Mouse (Mus musculus) E14TG2a.4 (cell line): ENCODE results near the gene Hist1h1a.
A peak's percentile ranks its signal among the peaks of the same experiment; 100 is the strongest.

Experiments
- CTCF ChIP-seq: conservative IDR thresholded peaks from 2 replicates; pipeline ENCODE4 v1.5.1; 2014; ENCODE audit warnings: low read length
- NANOG ChIP-seq: IDR thresholded peaks from 2 replicates; pipeline ENCODE4 v1.6.1; 2014; ENCODE audit warnings: borderline replicate concordance, low read length, mixed read lengths
- POU5F1 ChIP-seq: IDR thresholded peaks from 2 replicates; pipeline ENCODE4 v1.6.1; 2014; ENCODE audit warnings: low read length, borderline replicate concordance

DNA sequence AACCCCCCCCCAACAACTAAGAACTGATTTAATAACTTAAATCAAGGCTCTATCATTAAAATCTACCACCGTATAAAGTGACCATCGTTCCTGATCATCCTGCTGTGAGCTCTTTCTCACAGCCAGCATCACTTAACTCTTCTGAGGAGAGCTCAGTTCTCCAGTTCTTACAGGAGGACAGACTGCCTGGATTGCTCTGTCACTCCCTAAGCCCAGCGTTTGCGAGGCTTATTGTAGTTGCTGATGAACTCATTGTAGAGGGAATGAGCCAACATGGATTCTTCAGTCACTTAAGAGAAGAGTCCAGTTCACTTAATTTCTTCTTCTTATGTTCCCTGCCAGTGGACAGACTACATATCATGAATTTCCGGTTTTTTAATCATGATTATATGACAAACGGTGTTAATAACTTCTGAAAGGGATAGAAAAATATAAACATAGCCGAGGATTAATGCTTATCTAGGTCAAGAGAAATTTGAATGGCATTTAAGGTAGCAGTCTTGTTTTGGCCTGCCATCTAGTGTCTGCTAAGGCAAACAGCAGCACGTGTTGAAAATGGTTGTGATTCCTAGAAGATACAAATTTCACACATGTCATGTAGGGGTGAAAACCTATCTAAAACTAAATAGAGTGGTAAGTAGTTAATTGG, 31.2 kb upstream of the Hist1h1a start:
- TF ChIP-seq NANOG = no peak
- peak; percentile 68 for TF ChIP-seq CTCF
- TF ChIP-seq POU5F1 = no peak
